Mouse (Mus musculus) bone marrow, adult 2 months (tissue): ENCODE measurements around the gene Gna14. TPM values are rescaled to one million over a fixed set of nuclear protein-coding genes. Genes with fewer than 3 reads are reported as not detected.

ENCODE experiments used
- H3K27ac ChIP-seq: fragments of 200-500 bp; 2 replicates; pipeline ENCODE4 v1.5.1; 2012; ENCODE audit warnings: low read depth, mild to moderate bottlenecking, control low read depth, inconsistent platforms, low read length; ENCODE audit not compliant: control insufficient read depth, poor library complexity, insufficient read depth
- H3K4me1 ChIP-seq: fragments of 200-500 bp; 2 replicates; pipeline ENCODE4 v1.6.1; 2011; ENCODE audit warnings: low read length; ENCODE audit not compliant: control insufficient read depth, insufficient read depth
- H3K4me3 ChIP-seq: fragments of 200-500 bp; replicated peaks from 2 replicates; pipeline ENCODE3; 2011; ENCODE audit warnings: mild to moderate bottlenecking, low read depth, low read length, control low read depth; ENCODE audit not compliant: control insufficient read depth
- CTCF ChIP-seq: fragments of 200-500 bp; IDR thresholded peaks from 2 replicates; pipeline ENCODE4 v1.5.1; 2011; ENCODE audit warnings: low read length, control low read depth; ENCODE audit not compliant: control insufficient read depth, insufficient read depth
- POLR2A ChIP-seq: fragments of 200-500 bp; IDR thresholded peaks from 2 replicates; pipeline ENCODE4 v1.6.1; 2011; ENCODE audit warnings: low read depth, mild to moderate bottlenecking, control low read depth, low read length, borderline replicate concordance; ENCODE audit not compliant: control insufficient read depth
- WGBS: fragments of 180-500 bp; shearing (Covaris S2); methylation state at CpG from one replicate; pipeline ENCODE4 v1.1.7; 2018; 5-methylcytosine and 5-hydroxymethylcytosine counted together
- polyA plus RNA-seq: library from polyadenylated mRNA; stranded (reverse); fragments of >200 nt; gene quantifications from 2 replicates; pipeline ENCODE4 v1.2.4, GENCODE M21; 2011; ENCODE audit warnings: low replicate concordance; ENCODE audit not compliant: missing spikeins, insufficient read depth, insufficient read length

The Gna14 gene
- polyA plus RNA-seq, 1 experiment, result not detected

DNA sequence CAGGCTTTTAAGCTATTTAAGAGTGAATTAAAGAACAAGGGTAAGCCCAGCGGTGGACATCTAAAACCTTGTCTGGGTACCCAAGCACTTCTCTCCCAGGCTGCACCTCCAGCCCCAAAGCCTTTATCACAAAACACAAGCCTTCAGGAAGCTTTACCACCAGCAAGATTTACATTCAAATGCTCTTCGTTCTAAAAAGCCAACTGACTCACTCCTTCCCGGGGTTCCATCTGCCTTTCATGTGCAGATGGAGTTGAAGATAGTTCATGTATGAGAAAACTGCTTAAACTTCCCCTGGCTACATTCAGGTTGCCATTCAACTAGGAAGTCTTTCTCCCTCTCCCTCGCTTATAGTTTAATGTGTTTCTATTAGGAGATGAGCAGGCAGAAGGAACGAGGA, 23.8 kb downstream of the Gna14 start:
- Histone ChIP-seq H3K4me1 (peaks cover 1% of the 10 kb centered on the region; the same call in 1 of the 2 replicates), H3K27ac (no peak overlapping the region), H3K4me3 (no peak overlapping the region)
- WGBS, result 36% methylated on average over 5 of the region's 5 CpGs
- TF ChIP-seq POLR2A (no peak), CTCF (no peak)

DNA sequence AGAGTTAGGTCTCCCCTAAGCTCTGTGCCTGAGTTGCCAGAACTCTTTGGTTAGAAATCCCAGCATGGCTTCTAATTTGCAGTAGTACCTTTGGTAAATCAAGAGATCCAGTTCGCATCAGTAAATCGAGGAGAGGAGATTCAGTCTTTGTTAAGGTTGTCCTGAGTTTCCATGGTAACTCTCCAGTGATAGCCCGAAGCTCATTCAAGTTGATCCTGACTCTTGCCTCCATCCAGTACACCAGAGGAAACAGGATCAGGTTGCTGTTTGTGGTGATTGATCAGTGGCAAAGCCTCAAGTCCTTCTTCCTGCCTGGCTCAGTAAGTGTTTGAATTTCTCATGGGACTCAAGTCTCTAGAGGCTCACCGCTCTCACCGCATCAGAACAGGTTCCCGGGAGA, 24.7 kb downstream of the Gna14 start:
- H3K4me3 ChIP-seq, result no peak overlapping the region
- H3K27ac ChIP-seq, result no peak overlapping the region
- peaks cover 1% of the 10 kb centered on the region; the same call in 1 of the 2 replicates for H3K4me1 ChIP-seq
- no peak for TF ChIP-seq POLR2A
- TF ChIP-seq CTCF, result no peak
- WGBS, result 91% methylated on average over 6 of the region's 6 CpGs

DNA sequence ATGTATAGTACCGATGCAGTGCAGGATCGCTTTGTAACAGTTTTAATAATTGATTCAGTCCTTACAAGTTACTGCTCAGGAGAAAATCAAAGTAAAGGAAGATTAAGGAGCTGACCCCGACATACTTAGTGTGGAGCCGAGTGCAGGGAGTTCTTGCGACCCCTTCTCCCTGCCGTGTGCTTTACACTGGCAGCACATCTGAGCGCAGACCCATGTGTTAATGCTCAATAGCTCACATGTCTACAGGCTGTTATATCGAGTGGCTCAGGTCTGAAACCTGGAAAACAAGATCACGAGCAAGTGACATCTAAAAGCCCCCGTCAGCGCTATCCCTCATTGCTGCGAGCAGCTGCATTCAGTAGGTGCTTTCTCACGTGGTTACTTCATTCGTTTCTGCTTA, 25.3 kb downstream of the Gna14 start:
- 90% methylated on average over 14 of the region's 14 CpGs for WGBS
- no peak overlapping the region for H3K27ac ChIP-seq
- H3K4me3 ChIP-seq, result no peak overlapping the region
- TF ChIP-seq POLR2A (no peak), CTCF (no peak)
- H3K4me1 ChIP-seq, result peaks cover 1% of the 10 kb centered on the region; the same call in 1 of the 2 replicates

DNA sequence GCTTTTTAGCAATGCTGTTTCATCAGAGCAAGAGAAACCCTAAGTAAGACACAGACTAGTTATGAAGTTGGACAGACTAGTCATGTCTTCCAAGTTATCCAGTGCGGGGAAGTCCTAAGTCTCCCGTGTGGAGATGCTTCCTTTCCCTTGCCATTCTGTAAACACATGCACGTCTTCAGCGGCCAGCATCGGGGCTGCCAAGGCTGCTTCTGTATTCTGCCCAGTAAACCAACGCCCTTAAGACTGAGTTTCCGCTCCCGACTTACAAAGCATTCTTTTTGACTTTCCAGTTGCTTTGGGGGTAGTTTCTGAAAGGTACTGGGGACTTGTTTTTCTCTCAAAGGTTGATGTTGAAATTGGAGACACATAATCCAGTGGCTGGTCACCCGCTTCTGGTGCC, 26.9 kb downstream of the Gna14 start:
- 86% methylated on average over 9 of the region's 9 CpGs for WGBS
- TF ChIP-seq POLR2A, result no peak
- no peak for TF ChIP-seq CTCF
- Histone ChIP-seq H3K27ac (no peak overlapping the region), H3K4me1 (no peaks in the 10 kb centered on the region), H3K4me3 (no peak overlapping the region)

DNA sequence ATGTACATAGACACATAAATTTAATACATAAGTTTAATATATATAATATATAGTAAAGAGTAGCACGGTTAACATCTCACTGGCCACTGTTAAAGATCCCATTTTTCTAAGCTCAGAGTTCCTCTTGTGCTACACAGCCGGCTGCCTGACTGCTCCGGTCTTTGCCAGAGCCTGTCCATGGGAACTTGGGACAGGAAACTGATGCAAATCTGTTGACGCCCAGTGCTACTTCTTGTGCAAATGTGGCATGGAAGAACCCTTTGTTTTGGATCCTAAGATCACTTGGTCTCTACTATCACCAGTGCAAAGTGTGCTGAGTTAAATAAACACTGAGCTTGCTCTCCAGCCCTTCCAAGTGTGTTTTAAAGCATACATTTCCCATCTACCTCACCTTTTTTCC, 29.2 kb downstream of the Gna14 start:
- Histone ChIP-seq H3K4me3 (no peak overlapping the region), H3K27ac (no peak overlapping the region), H3K4me1 (no peaks in the 10 kb centered on the region)
- WGBS, result 73% methylated on average over 4 of the region's 4 CpGs
- no peak for TF ChIP-seq POLR2A
- no peak for TF ChIP-seq CTCF

DNA sequence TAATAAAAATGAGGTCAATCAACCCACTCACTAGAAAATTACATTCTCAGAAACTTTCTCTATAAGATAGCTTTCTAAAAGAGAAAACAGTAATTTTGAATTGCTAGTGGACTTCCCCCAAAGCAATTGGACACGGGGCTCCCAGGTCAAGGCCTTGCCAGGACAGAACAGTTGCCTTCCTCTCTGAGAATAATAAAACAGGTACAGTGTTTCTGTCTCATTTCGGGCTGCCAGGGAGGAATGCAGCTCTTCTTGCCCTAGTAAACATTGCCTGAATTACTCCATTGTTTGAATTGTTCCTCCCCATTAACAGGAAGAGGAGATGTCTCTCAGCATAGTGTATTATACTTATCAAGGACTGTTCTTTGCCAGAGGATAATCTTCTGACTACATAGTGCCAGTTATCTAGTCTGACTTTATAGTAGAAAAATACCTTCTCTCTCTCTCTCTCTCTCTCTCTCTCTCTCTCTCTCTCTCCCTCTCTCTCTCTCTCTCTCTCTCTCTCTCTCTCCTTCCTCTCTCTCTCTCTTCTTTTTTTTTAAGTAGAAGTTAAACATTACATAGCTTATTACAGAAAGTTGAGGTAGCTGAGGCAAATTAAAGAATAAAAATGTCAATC, 33.3 kb downstream of the Gna14 start:
- WGBS, result 74% methylated on average over 2 of the region's 2 CpGs
- Histone ChIP-seq H3K4me1 (no peaks in the 10 kb centered on the region), H3K4me3 (no peak overlapping the region), H3K27ac (no peak overlapping the region)
- no peak for TF ChIP-seq CTCF
- no peak for TF ChIP-seq POLR2A

DNA sequence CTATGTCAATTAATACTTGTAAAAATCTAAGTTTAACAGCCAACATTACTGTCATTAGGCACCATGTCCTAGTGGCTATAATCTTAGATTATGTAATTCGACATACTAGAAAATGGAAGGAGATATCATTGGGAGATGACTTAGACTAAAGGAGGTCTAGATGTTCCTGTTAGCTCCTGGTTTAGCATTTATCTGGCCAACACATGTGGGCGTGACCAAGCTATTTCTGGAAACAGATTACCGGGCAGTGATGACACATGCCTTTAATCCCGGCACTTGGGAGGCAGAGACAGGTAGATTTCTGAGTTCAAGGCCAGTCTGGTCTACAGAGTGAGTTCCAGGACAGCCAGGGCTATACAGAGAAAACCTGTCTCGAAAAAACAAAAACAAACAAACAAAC, 37.1 kb downstream of the Gna14 start:
- Histone ChIP-seq H3K4me3 (no peak overlapping the region), H3K4me1 (no peaks in the 10 kb centered on the region), H3K27ac (no peak overlapping the region)
- TF ChIP-seq POLR2A (no peak), CTCF (no peak)
- 67% methylated on average over 5 of the region's 5 CpGs for WGBS

DNA sequence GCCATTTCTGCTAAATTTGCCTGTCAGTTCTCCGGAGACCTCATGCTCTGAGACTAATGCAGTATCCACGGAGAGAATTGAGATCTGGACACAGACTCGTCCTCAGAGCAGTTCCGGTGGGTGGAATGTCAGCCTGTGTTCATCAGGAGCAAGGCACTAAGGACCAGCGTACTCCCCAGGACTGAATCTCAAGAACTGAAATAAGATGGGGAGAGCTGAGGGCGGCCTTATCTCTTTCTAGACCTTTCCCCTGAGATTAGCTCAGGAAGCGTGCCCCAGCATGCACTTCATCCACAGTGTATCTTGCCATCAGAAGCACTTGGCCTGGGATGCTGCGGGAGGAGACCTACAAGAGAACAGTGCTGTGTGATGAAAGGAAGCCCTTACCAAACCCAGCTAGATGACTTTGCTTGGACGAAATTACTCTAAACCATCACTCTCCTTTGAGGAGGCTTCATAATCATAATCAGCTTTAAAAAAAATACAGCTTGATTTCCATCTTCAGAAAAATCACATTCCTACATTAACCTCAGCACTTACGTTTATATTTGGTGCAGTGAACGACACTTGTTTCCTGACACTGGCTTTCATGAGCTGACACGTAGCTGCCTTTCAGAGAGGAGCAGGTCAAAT, 41.9 kb downstream of the Gna14 start:
- no peak for TF ChIP-seq CTCF
- no peak for TF ChIP-seq POLR2A
- no peak overlapping the region for H3K27ac ChIP-seq
- H3K4me1 ChIP-seq, result no peaks in the 10 kb centered on the region; the same call in 1 of the 2 replicates
- no peak overlapping the region for H3K4me3 ChIP-seq
- 53% methylated on average over 12 of the region's 12 CpGs for WGBS
